Mouse (Mus musculus) MEL (cell line): ENCODE data around the gene Pde3a.

ENCODE experiments used
- CHD2 ChIP-seq: IDR thresholded peaks from 2 replicates; pipeline ENCODE4 v1.6.1; 2011; ENCODE audit warnings: low read length, improper control_type of control experiment
- MAFK ChIP-seq: IDR thresholded peaks from 2 replicates; pipeline ENCODE4 v1.6.1; 2011; ENCODE audit warnings: low read depth, mild to moderate bottlenecking, low read length, improper control_type of control experiment, borderline replicate concordance
- POLR2A ChIP-seq, 2 experiments: IDR thresholded peaks; 2 replicates each; pipeline ENCODE4 v1.6.1; 2011 to 2012; ENCODE audit warnings: low read length in 2 of 2, mild to moderate bottlenecking in 2 of 2, control low read depth in 1 of 2, improper control_type of control experiment in 1 of 2, low read depth in 1 of 2, moderate library complexity in 1 of 2; ENCODE audit not compliant: control insufficient read depth in 1 of 2, insufficient read depth in 1 of 2, poor library complexity in 1 of 2
- POLR2AphosphoS5 ChIP-seq: IDR thresholded peaks from 2 replicates; pipeline ENCODE4 v1.6.1; 2012; ENCODE audit warnings: low read depth, borderline replicate concordance, mild to moderate bottlenecking, inconsistent platforms, low read length, moderate library complexity, mixed read lengths
- USF1 ChIP-seq: IDR thresholded peaks from 2 replicates; pipeline ENCODE4 v1.6.1; 2014; ENCODE audit warnings: low read depth, mild to moderate bottlenecking, inconsistent platforms, low read length, improper control_type of control experiment, moderate library complexity

DNA sequence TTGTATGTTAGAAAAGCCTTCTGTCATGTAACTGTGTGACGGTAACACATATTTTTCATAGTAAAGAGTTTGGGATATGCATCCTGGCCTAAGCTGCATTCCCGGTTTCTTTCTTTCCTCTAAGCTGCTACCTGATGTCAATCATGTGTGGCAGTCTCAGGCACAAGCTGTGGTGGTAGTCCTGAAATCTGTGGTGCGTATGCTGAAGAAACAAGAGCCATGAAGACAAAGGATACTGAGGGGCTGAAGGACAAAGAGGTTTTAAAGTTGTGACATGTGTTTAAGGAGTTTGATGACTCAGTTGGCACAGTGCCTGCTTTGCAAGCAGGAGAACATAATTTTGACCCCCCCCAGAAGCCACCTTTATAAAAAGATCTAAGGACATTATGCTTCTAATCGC, 186.1 kb downstream of the Pde3a start:
- TF ChIP-seq USF1 (no peak), CHD2 (no peak), POLR2A (IDR thresholded peaks at IDR 0.05; ENCODE audit: control insufficient read depth in 1 of 2, insufficient read depth in 1 of 2, low read depth in 1 of 2, low read length in 2 of 2, poor library complexity in 1 of 2) (no peak), POLR2AphosphoS5 (no peak), MAFK (no peak)
